Mouse (Mus musculus) kidney, embryonic 16.5 days (tissue): ENCODE data around the gene Zdhhc18. TPM values are rescaled to one million over a fixed set of nuclear protein-coding genes. Genes with fewer than 3 reads are reported as not detected.

Experiments
- ATAC-seq: fragments of 200-750 bp; cut with Nextera tagmentation; 2 replicates; pipeline ENCODE4 v1.8.0; 2017; ENCODE audit warnings: moderate TSS enrichment; ENCODE audit not compliant: low FRiP score, low TSS enrichment
- H3K27ac ChIP-seq: fragments of 300-500 bp; sonication (generic); 2 replicates; pipeline ENCODE4 v1.5.1; 2014; ENCODE audit warnings: low read length
- H3K27me3 ChIP-seq: fragments of 300-500 bp; sonication (generic); 2 replicates; pipeline ENCODE4 v1.6.1; 2014; ENCODE audit warnings: low read length, control low read depth, mixed read lengths; ENCODE audit not compliant: insufficient read depth
- H3K36me3 ChIP-seq: fragments of 300-500 bp; sonication (generic); 2 replicates; pipeline ENCODE4 v1.6.1; 2014; ENCODE audit warnings: low read length, control low read depth, mixed read lengths; ENCODE audit not compliant: insufficient read depth
- H3K4me1 ChIP-seq: fragments of 300-500 bp; sonication (generic); 2 replicates; pipeline ENCODE4 v1.6.1; 2014; ENCODE audit warnings: low read length, control low read depth, mixed read lengths; ENCODE audit not compliant: insufficient read depth
- H3K4me2 ChIP-seq: fragments of 300-500 bp; sonication (generic); replicated peaks from 2 replicates; pipeline ENCODE4 v1.6.1; 2014; ENCODE audit warnings: low read depth, low read length
- H3K4me3 ChIP-seq: fragments of 300-500 bp; sonication (generic); 2 replicates; pipeline ENCODE4 v1.5.1; 2014; ENCODE audit warnings: mild to moderate bottlenecking, low read length
- H3K9ac ChIP-seq: fragments of 300-500 bp; sonication (generic); replicated peaks from 2 replicates; pipeline ENCODE4 v1.6.1; 2014; ENCODE audit warnings: low read length
- H3K9me3 ChIP-seq: fragments of 300-500 bp; sonication (generic); 2 replicates; pipeline ENCODE4 v1.6.1; 2016; ENCODE audit warnings: low read length, control low read depth
- WGBS: fragments of 180-500 bp; shearing (Covaris S2); extraction: QIAGEN DNeasy Blood & Tissue Kit; methylation state at CpG from one replicate; pipeline ENCODE4 v1.1.7; 2014; 5-methylcytosine and 5-hydroxymethylcytosine counted together
- polyA plus RNA-seq: library from polyadenylated mRNA; unstranded; fragments of >200 nt; fragmentation: Nextera tagmentation; extraction: Ambion mirVana; gene quantifications from 2 replicates; pipeline ENCODE4 v1.2.1, GENCODE M21; 2015

Zdhhc18 gene
- polyA plus RNA-seq, 1 experiment from 2014 or later = 4.4 TPM

DNA sequence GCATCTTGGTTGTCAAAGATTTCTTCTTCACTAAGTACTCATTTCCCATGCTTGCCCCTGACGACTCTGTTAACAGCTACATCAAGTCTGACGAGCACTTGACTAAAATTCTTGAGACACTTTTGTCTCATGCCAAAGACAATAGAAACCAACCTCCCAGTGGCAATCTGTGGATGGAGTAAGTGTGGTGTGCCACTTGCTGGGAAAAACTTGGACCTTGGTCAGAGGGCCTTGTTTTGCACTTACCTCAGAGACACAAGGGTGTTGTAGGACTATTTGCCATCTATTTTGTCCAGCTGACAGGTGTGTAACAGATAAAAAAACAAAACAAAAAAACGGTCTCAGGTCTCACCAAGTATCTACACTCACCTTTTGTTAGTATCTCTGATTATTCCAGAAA is 26.2 kb upstream of the Zdhhc18 start:
- Histone ChIP-seq H3K4me2 (0 out of 2 replicates have a peak overlapping the region, but pooled peaks have one; percentile 5), H3K36me3 (peaks cover 29% of the 10 kb centered on the region), H3K4me1 (peaks cover 50% of the 10 kb centered on the region), H3K9ac (no peak overlapping the region), H3K4me3 (no peak overlapping the region), H3K27me3 (no peaks in the 10 kb centered on the region), H3K27ac (peak overlapping the region; percentile 72), H3K9me3 (no peaks in the 10 kb centered on the region)
- WGBS = 13% methylated on average over 3 of the region's 3 CpGs
- no peak for ATAC-seq

DNA sequence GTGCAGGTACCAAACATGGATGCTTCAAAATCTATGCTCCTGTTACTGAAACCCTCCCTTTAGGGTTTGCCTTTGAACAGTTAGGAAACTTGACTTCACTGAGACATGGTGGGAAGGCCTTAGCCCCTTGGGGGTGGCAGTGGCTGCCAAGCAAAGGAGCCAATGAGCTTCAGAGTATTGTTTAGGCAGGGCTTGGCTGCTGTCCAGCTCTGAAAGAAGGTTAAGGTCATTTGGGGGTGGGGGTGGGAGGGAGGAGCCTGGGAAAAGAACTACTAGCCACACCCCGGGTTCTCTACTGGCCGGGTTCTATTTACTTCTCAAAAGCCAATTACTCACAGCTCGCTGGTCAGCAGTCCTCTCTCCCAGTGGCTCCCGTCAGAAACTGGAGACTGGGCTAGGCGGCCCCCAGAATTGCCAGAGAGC is 25.7 kb upstream of the Zdhhc18 start:
- Histone ChIP-seq H3K4me2 (0 out of 2 replicates have a peak overlapping the region, but pooled peaks have one; percentile 5), H3K27ac (peak overlapping the region; percentile 72), H3K36me3 (peaks cover 23% of the 10 kb centered on the region), H3K4me1 (peaks cover 54% of the 10 kb centered on the region), H3K27me3 (no peaks in the 10 kb centered on the region), H3K9me3 (no peaks in the 10 kb centered on the region), H3K9ac (no peak overlapping the region), H3K4me3 (no peak overlapping the region)
- peak; percentile 57 for ATAC-seq
- 1% methylated on average over 5 of the region's 5 CpGs for WGBS

DNA sequence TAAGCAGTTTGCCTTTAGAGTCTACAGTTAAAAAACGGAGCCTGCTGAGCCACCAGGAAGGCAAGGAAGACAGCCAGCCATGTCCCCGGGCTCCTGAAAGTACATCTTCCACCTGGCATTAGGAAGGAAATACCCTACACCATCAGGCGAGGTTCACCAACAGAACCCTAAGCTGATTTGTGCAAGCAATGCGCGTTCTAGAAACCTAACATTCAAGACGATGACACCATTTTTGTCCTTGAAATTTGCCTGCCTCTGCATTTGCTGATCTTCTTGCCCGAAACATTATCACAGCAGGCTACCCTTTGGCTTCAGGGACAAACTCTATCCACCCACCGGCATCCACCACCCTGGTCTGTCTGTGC is 24.4 kb upstream of the Zdhhc18 start:
- ATAC-seq = no peak
- peak overlapping the region; percentile 0; the same call in 1 of the 2 replicates for H3K4me3 ChIP-seq
- peaks cover 10% of the 10 kb centered on the region for H3K36me3 ChIP-seq
- no peaks in the 10 kb centered on the region for H3K9me3 ChIP-seq
- H3K4me1 ChIP-seq = peaks cover 60% of the 10 kb centered on the region
- H3K9ac ChIP-seq = peak overlapping the region; percentile 93; the same call in 1 of the 2 replicates
- WGBS = 54% methylated on average over 8 of the region's 8 CpGs
- no peaks in the 10 kb centered on the region for H3K27me3 ChIP-seq
- H3K4me2 ChIP-seq = peak overlapping the region; percentile 93
- peak overlapping the region; percentile 100 for H3K27ac ChIP-seq

DNA sequence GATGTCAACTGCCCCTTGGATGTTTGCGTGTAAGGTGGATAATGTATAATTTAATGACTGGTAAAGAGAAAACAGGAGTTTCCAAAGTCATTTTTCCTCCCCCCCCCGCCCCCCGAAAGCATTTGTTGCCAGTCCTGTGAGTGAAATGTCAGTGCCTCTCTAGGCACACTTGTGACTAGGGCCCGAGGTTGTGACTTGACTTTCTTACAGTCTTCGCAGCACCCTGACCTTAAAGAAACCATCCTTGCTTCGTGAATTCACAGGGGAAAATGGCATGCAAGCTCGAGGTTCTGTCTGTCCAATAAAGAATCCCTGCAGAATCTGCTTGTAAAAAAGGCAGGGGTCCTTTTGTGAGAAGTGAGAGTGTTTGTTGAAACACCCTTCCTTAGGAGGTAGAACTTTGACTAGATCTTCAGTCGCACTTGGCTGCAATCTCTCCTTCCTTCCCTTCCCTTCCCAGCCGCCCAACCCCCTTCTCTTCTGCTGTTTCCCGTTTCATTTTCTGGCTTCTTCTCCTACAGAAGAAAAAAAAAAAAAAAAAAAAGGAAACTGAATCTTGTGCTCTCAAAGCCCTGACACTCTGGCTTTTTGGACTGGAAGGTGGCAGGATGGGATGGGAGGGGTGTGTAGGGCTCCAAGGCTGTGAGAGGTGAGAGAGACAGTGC is 23.8 kb upstream of the Zdhhc18 start:
- Histone ChIP-seq H3K4me3 (peak overlapping the region; percentile 77), H3K27ac (peak overlapping the region; percentile 100), H3K9me3 (no peaks in the 10 kb centered on the region), H3K9ac (peak overlapping the region; percentile 93), H3K4me1 (peaks cover 60% of the 10 kb centered on the region), H3K4me2 (peak overlapping the region; percentile 93), H3K36me3 (peaks cover 7% of the 10 kb centered on the region), H3K27me3 (no peaks in the 10 kb centered on the region)
- WGBS = 21% methylated on average over 9 of the region's 10 CpGs
- no peak for ATAC-seq

DNA sequence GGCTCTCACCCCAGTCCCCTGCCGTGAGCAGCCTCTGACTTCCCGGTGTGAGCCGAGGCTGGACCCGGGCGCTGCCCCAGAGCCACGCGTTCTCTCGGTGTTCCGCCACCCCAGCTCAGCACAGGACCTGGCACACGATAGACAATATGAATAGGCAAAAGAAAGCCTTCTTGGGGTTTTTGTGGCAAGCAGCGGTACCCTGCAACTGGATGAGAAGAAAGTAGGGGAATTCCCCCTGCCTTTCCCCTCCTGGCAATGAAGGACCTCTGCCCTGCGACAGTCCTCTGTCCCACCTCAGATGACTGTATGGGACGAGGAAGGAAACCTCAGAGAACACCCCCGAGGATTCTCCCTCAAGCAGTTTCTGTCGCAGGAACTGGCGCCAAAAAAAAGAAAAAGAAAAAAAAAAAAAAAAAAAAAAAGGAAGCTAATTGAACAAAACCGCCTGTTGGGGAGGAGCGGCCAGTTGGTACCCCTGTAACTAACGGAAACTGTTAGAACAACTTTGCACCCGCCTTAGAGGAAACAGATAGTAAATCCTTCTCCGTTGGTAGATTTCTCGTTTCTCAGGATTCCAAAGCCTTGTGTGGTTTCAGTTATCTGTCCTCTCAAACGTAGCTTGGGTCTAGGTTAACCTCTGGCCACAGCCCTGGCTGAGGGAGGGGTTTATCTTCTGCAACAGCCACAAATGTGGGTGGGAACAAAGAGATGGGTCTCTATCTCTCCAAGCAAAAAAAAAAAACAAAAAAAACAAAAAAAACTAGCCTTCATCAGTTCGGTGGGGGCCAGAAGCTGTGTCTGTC is 23.1 kb upstream of the Zdhhc18 start:
- Histone ChIP-seq H3K36me3 (no peaks in the 10 kb centered on the region), H3K9me3 (no peaks in the 10 kb centered on the region), H3K27ac (peak overlapping the region; percentile 100), H3K27me3 (no peaks in the 10 kb centered on the region), H3K4me1 (peaks cover 60% of the 10 kb centered on the region), H3K4me2 (peak overlapping the region; percentile 93), H3K4me3 (peak overlapping the region; percentile 77), H3K9ac (peak overlapping the region; percentile 93)
- 1% methylated on average over 24 of the region's 24 CpGs for WGBS
- no peak; the same call in 1 of the 2 replicates for ATAC-seq

DNA sequence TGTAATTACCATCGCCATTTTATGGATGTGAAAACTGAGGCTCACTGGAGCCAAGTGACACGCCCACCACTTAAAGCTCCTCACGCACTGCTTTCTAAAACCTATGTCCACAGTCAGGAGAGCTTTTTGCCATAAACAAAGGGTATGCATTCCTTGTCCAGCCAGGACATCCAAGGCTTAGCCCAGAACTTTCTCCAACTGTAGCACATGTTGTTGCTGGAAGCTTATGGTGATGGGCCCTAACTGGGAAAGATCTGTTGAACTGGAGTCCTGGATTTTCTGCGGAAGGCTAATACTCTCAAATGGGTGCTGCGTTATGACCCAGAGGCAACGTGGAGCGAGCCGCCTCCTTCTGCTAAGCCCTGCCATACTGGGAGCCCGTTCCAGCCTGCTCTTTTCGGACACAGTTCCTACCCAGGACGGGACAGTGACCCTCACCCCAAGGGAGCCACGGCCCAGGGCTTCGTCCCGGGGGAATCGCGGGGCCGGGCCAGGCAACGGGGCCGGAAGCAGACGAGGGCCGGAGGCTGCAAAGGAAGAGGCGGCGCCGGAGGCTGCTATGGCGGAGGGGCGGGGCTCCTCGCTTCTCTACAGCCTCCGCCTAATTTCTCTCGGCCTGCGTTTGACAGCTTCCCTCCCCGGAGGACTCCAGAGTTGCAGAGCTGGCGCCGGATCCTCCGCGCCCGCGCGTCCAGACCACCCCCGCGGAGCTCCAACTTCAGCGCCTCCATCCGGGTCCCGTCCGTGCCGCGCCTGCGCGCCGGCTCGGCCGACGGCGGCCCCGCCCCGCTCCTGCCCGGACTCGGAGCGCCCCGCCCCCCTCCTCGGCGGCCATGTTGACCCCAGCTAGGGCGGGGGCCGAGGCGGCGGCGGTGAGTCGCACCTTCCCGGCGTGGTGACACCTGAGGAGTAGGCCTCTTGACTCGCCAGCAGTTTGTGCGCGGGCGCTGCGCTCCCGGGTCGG is 22.2 kb upstream of the Zdhhc18 start, which contains the start of gene Pigv:
Gene Pigv, minus strand, starts transcription at position 767 of the 964 bp plus-strand sequence.
- ATAC-seq = peak; percentile 89
- no peaks in the 10 kb centered on the region for H3K27me3 ChIP-seq
- H3K9ac ChIP-seq = peak within 1 kb of the TSS; percentile 93
- peaks cover 58% of the 10 kb centered on the region for H3K4me1 ChIP-seq
- H3K9me3 ChIP-seq = no peaks in the 10 kb centered on the region
- WGBS = under 1% methylated on average over 71 of the region's 76 CpGs
- H3K4me3 ChIP-seq = peak within 1 kb of the TSS; percentile 77
- peak within 1 kb of the TSS; percentile 100 for H3K27ac ChIP-seq
- H3K36me3 ChIP-seq = no peaks in the 10 kb centered on the region; the same call in 1 of the 2 replicates
- peak within 1 kb of the TSS; percentile 93 for H3K4me2 ChIP-seq

DNA sequence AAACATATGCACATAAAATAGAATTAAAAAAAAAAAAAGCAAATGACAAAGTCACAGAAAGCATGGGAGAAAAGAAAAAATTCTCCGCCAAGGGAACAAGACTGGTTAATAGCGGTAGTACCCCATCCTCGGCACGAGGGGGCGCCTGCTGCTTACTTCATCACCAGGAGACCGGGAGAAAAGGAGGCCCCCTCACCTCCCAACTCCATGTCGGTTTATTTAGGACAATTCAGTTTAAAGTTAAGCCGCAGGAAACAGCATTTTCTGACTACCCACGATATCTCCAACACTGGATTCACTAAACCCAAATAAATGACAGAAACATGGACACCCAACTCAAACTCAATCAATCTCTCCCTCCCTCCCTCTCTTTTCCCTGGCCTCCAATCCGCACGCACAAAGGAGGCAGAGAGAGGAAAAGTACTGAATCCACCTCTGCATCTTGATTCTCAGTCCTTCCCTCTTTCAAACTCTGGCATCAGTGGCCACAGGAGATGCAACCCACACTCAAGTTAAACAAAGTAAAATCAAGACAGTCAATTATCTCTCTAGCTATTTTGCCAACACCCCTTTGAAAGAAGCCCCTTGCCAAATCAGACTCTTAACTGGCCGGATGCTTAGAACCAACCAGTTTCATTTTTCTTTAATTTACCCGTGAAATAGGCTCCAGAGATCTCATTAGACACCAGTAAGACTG is 21.4 kb upstream of the Zdhhc18 start:
- Histone ChIP-seq H3K27ac (peak overlapping the region; percentile 100), H3K27me3 (no peaks in the 10 kb centered on the region), H3K9ac (peak overlapping the region; percentile 93), H3K9me3 (no peaks in the 10 kb centered on the region), H3K4me1 (peaks cover 50% of the 10 kb centered on the region), H3K4me2 (peak overlapping the region; percentile 93), H3K4me3 (peak overlapping the region; percentile 77), H3K36me3 (peaks cover 4% of the 10 kb centered on the region; the same call in 1 of the 2 replicates)
- no peak for ATAC-seq
- 3% methylated on average over 13 of the region's 13 CpGs for WGBS

DNA sequence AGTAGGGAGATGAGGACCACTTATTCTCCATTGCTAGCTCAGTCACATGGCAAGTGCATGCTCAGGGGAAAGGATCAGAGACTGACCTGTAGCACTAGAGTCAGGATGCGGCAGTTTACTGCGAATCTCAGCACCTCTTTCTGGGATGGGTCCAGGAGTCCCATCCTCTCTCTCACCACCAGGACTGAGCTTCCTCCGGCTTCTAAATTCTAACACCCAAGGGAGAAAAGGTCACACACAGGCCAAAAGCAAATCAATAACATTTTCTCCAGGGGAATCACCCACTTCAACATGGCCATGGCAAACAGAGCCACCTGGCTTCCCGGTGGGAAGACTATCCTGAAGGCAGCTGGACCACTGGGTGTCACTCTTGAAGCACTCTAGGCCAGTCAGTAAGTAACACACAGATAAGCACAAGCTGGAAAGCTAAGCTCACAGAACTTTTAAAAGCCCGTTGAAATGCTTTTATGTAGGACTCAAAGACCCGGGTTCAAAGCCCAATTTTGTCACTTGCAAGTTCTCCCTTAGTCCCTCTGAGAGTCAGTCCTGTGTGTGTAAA is 19.8 kb upstream of the Zdhhc18 start:
- H3K36me3 ChIP-seq = peaks cover 4% of the 10 kb centered on the region; the same call in 1 of the 2 replicates
- no peak for ATAC-seq
- no peaks in the 10 kb centered on the region for H3K9me3 ChIP-seq
- 50% methylated on average over 6 of the region's 6 CpGs for WGBS
- H3K4me1 ChIP-seq = peaks cover 34% of the 10 kb centered on the region
- no peak overlapping the region for H3K4me3 ChIP-seq
- peak overlapping the region; percentile 29; the same call in 1 of the 2 replicates for H3K27ac ChIP-seq
- no peaks in the 10 kb centered on the region for H3K27me3 ChIP-seq
- H3K9ac ChIP-seq = peak overlapping the region; percentile 33; the same call in 1 of the 2 replicates
- H3K4me2 ChIP-seq = no peak overlapping the region
